Mouse (Mus musculus): ENCODE results near the gene Ociad2. TPM values are rescaled to one million over a fixed set of nuclear protein-coding genes. Genes with fewer than 3 reads are reported as not detected.
A peak's percentile ranks its signal among the peaks of the same experiment; 100 is the strongest.

Gene Ociad2
- polyA plus RNA-seq, 1 experiment from 2014 or later, result 27.4 TPM

GRCm38 (mm10) chr5:73342701-73343355 lies 2.0 kb upstream of the Ociad2 start:
- Histone ChIP-seq H3K4me2 (ENCODE audit: low read length) (no peak overlapping the region), H3K27ac (ENCODE audit: low read depth, low read length) (no peak overlapping the region), H3K4me3 (ENCODE audit: low read length) (no peak overlapping the region), H3K4me1 (ENCODE audit: control insufficient read depth, insufficient read depth, low read depth, low read length) (no peaks in the 10 kb centered on the region; the same call in 1 of the 2 replicates), H3K36me3 (ENCODE audit: control insufficient read depth, insufficient read depth, low read length) (no peaks in the 10 kb centered on the region), H3K27me3 (replicated peaks; ENCODE audit: control insufficient read depth, insufficient read depth, low read length) (no peaks in the 10 kb centered on the region), H3K9me3 (ENCODE audit: control insufficient read depth, low read length) (no peaks in the 10 kb centered on the region), H3K9ac (ENCODE audit: low read depth, low read length) (no peak overlapping the region)
- ATAC-seq, result no peak
- 79% methylated on average over 22 of the region's 22 CpGs for WGBS

- no peaks in the 10 kb centered on the region for H3K9me3 ChIP-seq (ENCODE audit: control insufficient read depth, low read length)
- no peak for ATAC-seq
- no peak overlapping the region for H3K27ac ChIP-seq (ENCODE audit: low read depth, low read length)
- no peaks in the 10 kb centered on the region; the same call in 1 of the 2 replicates for H3K4me1 ChIP-seq (ENCODE audit: control insufficient read depth, insufficient read depth, low read depth, low read length)
- H3K4me2 ChIP-seq (ENCODE audit: low read length), result no peak overlapping the region
- WGBS, result 87% methylated on average over 9 of the region's 9 CpGs
- H3K36me3 ChIP-seq (ENCODE audit: control insufficient read depth, insufficient read depth, low read length), result no peaks in the 10 kb centered on the region
- H3K27me3 ChIP-seq (replicated peaks; ENCODE audit: control insufficient read depth, insufficient read depth, low read length), result no peaks in the 10 kb centered on the region
- H3K4me3 ChIP-seq (ENCODE audit: low read length), result no peak overlapping the region
- H3K9ac ChIP-seq (ENCODE audit: low read depth, low read length), result no peak overlapping the region
These were observed 777 bp downstream of the Ociad2 start for GRCm38 (mm10) chr5:73339779-73340722.

- no peaks in the 10 kb centered on the region; the same call in 1 of the 2 replicates for H3K4me1 ChIP-seq (ENCODE audit: control insufficient read depth, insufficient read depth, low read depth, low read length)
- peak overlapping the region; percentile 44; the same call in 1 of the 2 replicates for H3K27ac ChIP-seq (ENCODE audit: low read depth, low read length)
- peak; percentile 48 for ATAC-seq
- WGBS, result 37% methylated on average over 14 of the region's 14 CpGs
- H3K9me3 ChIP-seq (ENCODE audit: control insufficient read depth, low read length), result no peaks in the 10 kb centered on the region
- H3K9ac ChIP-seq (ENCODE audit: low read depth, low read length), result peak overlapping the region; percentile 74
- H3K27me3 ChIP-seq (replicated peaks; ENCODE audit: control insufficient read depth, insufficient read depth, low read length), result no peaks in the 10 kb centered on the region
- peak overlapping the region; percentile 74 for H3K4me2 ChIP-seq (ENCODE audit: low read length)
- H3K4me3 ChIP-seq (ENCODE audit: low read length), result peak overlapping the region; percentile 55
- H3K36me3 ChIP-seq (ENCODE audit: control insufficient read depth, insufficient read depth, low read length), result no peaks in the 10 kb centered on the region
These were observed 2.0 kb downstream of the Ociad2 start for GRCm38 (mm10) chr5:73338832-73339163.

- peak; percentile 85 for ATAC-seq
These were observed 2.6 kb downstream of the Ociad2 start for GRCm38 (mm10) chr5:73337961-73338831.

GRCm38 (mm10) chr5:73336448-73336847 lies 4.4 kb downstream of the Ociad2 start:
- ATAC-seq, result no peak
- no peak overlapping the region for H3K27ac ChIP-seq (ENCODE audit: low read depth, low read length)
- no peaks in the 10 kb centered on the region for H3K27me3 ChIP-seq (replicated peaks; ENCODE audit: control insufficient read depth, insufficient read depth, low read length)
- H3K36me3 ChIP-seq (ENCODE audit: control insufficient read depth, insufficient read depth, low read length), result no peaks in the 10 kb centered on the region
- no peak overlapping the region for H3K4me2 ChIP-seq (ENCODE audit: low read length)
- H3K4me3 ChIP-seq (ENCODE audit: low read length), result no peak overlapping the region
- H3K4me1 ChIP-seq (ENCODE audit: control insufficient read depth, insufficient read depth, low read depth, low read length), result no peaks in the 10 kb centered on the region; the same call in 1 of the 2 replicates
- WGBS, result 86% methylated on average over 5 of the region's 5 CpGs
- no peaks in the 10 kb centered on the region for H3K9me3 ChIP-seq (ENCODE audit: control insufficient read depth, low read length)
- no peak overlapping the region for H3K9ac ChIP-seq (ENCODE audit: low read depth, low read length)

More at GRCm38 (mm10) chr5:73337961-73338831, 2.6 kb downstream of the Ociad2 start:
- Histone ChIP-seq H3K27ac (ENCODE audit: low read depth, low read length) (peak overlapping the region; percentile 62), H3K9me3 (ENCODE audit: control insufficient read depth, low read length) (no peaks in the 10 kb centered on the region), H3K9ac (ENCODE audit: low read depth, low read length) (peak overlapping the region; percentile 74), H3K36me3 (ENCODE audit: control insufficient read depth, insufficient read depth, low read length) (no peaks in the 10 kb centered on the region), H3K4me1 (ENCODE audit: control insufficient read depth, insufficient read depth, low read depth, low read length) (no peaks in the 10 kb centered on the region; the same call in 1 of the 2 replicates), H3K27me3 (replicated peaks; ENCODE audit: control insufficient read depth, insufficient read depth, low read length) (no peaks in the 10 kb centered on the region), H3K4me3 (ENCODE audit: low read length) (peak overlapping the region; percentile 55), H3K4me2 (ENCODE audit: low read length) (peak overlapping the region; percentile 74)
- 3% methylated on average over 30 of the region's 41 CpGs for WGBS

GRCm38 (mm10) chr5:73331002-73331401 lies 9.8 kb downstream of the Ociad2 start:
- Histone ChIP-seq H3K4me2 (ENCODE audit: low read length) (no peak overlapping the region), H3K27me3 (replicated peaks; ENCODE audit: control insufficient read depth, insufficient read depth, low read length) (no peaks in the 10 kb centered on the region), H3K4me3 (ENCODE audit: low read length) (no peak overlapping the region), H3K27ac (ENCODE audit: low read depth, low read length) (no peak overlapping the region), H3K9me3 (ENCODE audit: control insufficient read depth, low read length) (no peaks in the 10 kb centered on the region), H3K36me3 (ENCODE audit: control insufficient read depth, insufficient read depth, low read length) (peaks cover 2% of the 10 kb centered on the region; the same call in 1 of the 2 replicates), H3K9ac (ENCODE audit: low read depth, low read length) (no peak overlapping the region), H3K4me1 (ENCODE audit: control insufficient read depth, insufficient read depth, low read depth, low read length) (no peaks in the 10 kb centered on the region)
- WGBS, result 49% methylated on average over 4 of the region's 4 CpGs
- peak; percentile 34; the same call in 1 of the 2 replicates for ATAC-seq

GRCm38 (mm10) chr5:73324526-73325170 lies 16.2 kb downstream of the Ociad2 start:
- Histone ChIP-seq H3K9ac (ENCODE audit: low read depth, low read length) (no peak overlapping the region), H3K27me3 (replicated peaks; ENCODE audit: control insufficient read depth, insufficient read depth, low read length) (no peaks in the 10 kb centered on the region), H3K27ac (ENCODE audit: low read depth, low read length) (no peak overlapping the region), H3K4me3 (ENCODE audit: low read length) (no peak overlapping the region), H3K4me1 (ENCODE audit: control insufficient read depth, insufficient read depth, low read depth, low read length) (no peaks in the 10 kb centered on the region), H3K4me2 (ENCODE audit: low read length) (no peak overlapping the region), H3K36me3 (ENCODE audit: control insufficient read depth, insufficient read depth, low read length) (peaks cover 2% of the 10 kb centered on the region; the same call in 1 of the 2 replicates), H3K9me3 (ENCODE audit: control insufficient read depth, low read length) (no peaks in the 10 kb centered on the region)
- WGBS, result 89% methylated on average over 8 of the region's 8 CpGs
- no peak for ATAC-seq

- Histone ChIP-seq H3K27me3 (replicated peaks; ENCODE audit: control insufficient read depth, insufficient read depth, low read length) (no peaks in the 10 kb centered on the region), H3K9ac (ENCODE audit: low read depth, low read length) (no peak overlapping the region), H3K4me2 (ENCODE audit: low read length) (no peak overlapping the region), H3K27ac (ENCODE audit: low read depth, low read length) (no peak overlapping the region), H3K4me3 (ENCODE audit: low read length) (no peak overlapping the region), H3K9me3 (ENCODE audit: control insufficient read depth, low read length) (no peaks in the 10 kb centered on the region), H3K4me1 (ENCODE audit: control insufficient read depth, insufficient read depth, low read depth, low read length) (no peaks in the 10 kb centered on the region), H3K36me3 (ENCODE audit: control insufficient read depth, insufficient read depth, low read length) (peaks cover 2% of the 10 kb centered on the region; the same call in 1 of the 2 replicates)
- no peak for ATAC-seq
- 84% methylated on average over 5 of the region's 5 CpGs for WGBS
These were observed 17.2 kb downstream of the Ociad2 start for GRCm38 (mm10) chr5:73323602-73324001.

Data from hindbrain, embryonic 16.5 days (tissue).